Comparison of ENCODE assay signal across 12 mouse cellular contexts in genomic region chr6:6909586-6909985, GRCm38 (mm10). TPM values are rescaled to one million over a fixed set of nuclear protein-coding genes. Genes with fewer than 3 reads are reported as not detected.
DNase-seq lines count a peak whose midpoint lies in the region; TF ChIP-seq lines count a peak whose summit lies in the region.
"Had no signal": no experiment of that assay in that cellular context is flagged by ENCODE, and none has a peak within 500 bp of the region (broad histone marks: within the 10 kb centered on the region; RNA-seq: fewer than 3 reads in every experiment).

No protein-coding gene starts in this region.

- no peaks in the 10 kb centered on the region for H3K79me2 ChIP-seq in myocyte (ENCODE audit: control insufficient read depth, insufficient read depth)

- DNase-seq in heart, adult 11 months = peak; percentile 97
- DNase-seq in heart, embryonic 10.5 days (ENCODE audit: low spot score) = no peak
- DNase-seq in adrenal gland, postnatal 36 days = peak; percentile 43 to 57
- DNase-seq in heart, postnatal 36 days = peak; percentile 71 to 77
- DNase-seq in layer of hippocampus, adult 9-10 months (ENCODE audit: low spot score) = no peak
- DNase-seq in spleen, postnatal 36 days (ENCODE audit: low spot score in 2 of 2) = no peak
- no peak for DNase-seq in frontal cortex, postnatal 14 days (ENCODE audit: low spot score in 2 of 2)
- DNase-seq: liver, embryonic 13.5 days; thymus, postnatal 36 days had no signal

- intact Hi-C loops in heart, postnatal 36 days (cut with DNase I) = no loop called here

- H3K4me3 ChIP-seq in heart, embryonic 10.5 days = no peak overlapping the region
- no peak overlapping the region for H3K4me3 ChIP-seq in myocyte
- H3K4me3 ChIP-seq: erythroblast, embryonic 14.5 days; liver, embryonic 13.5 days had no signal

- 77% methylated on average over 8 of the region's 8 CpGs for WGBS in heart, embryonic 10.5 days

- no peaks in the 10 kb centered on the region for H3K27me3 ChIP-seq in heart, embryonic 10.5 days (ENCODE audit: insufficient read depth, poor library complexity, severe bottlenecking)
- H3K27me3 ChIP-seq in myocyte (ENCODE audit: control insufficient read depth, insufficient read depth, insufficient read length) = no peaks in the 10 kb centered on the region
- H3K27me3 ChIP-seq: liver, embryonic 13.5 days had no signal

- H3K36me3 ChIP-seq in heart, embryonic 10.5 days = no peaks in the 10 kb centered on the region
- no peaks in the 10 kb centered on the region for H3K36me3 ChIP-seq in myocyte (ENCODE audit: control insufficient read depth, insufficient read depth)
- H3K36me3 ChIP-seq: liver, embryonic 13.5 days had no signal

- no peak overlapping the region for H3ac ChIP-seq in myocyte (ENCODE audit: control insufficient read depth, insufficient read length)

- H3K4me1 ChIP-seq in heart, embryonic 10.5 days = no peaks in the 10 kb centered on the region
- H3K4me1 ChIP-seq: liver, embryonic 13.5 days had no signal

- H3K9me3 ChIP-seq in heart, embryonic 10.5 days = no peaks in the 10 kb centered on the region
- H3K9me3 ChIP-seq: liver, embryonic 13.5 days had no signal

- peak overlapping the region; percentile 33 for H3K4me2 ChIP-seq in myocyte (ENCODE audit: low read depth)
- H3K4me2 ChIP-seq: liver, embryonic 13.5 days had no signal

- no peak for TF ChIP-seq POLR2A in myocyte (IDR thresholded peaks at IDR 0.05; ENCODE audit: insufficient read length, low read depth)

- no peak overlapping the region for H3K27ac ChIP-seq in heart, embryonic 10.5 days
- H3K27ac ChIP-seq: liver, embryonic 13.5 days had no signal

TF ChIP-seq in myocyte, 11 proteins besides CTCF, POLR2A, EP300 and RAD21:
- TF ChIP-seq SRF (IDR thresholded peaks at IDR 0.05; ENCODE audit: control insufficient read depth, insufficient read length, low read depth) (no peak), USF1 (IDR thresholded peaks at IDR 0.05; ENCODE audit: low read depth) (no peak), TCF12 (IDR thresholded peaks at IDR 0.05; ENCODE audit: insufficient read depth, poor library complexity, severe bottlenecking) (no peak), REST (IDR thresholded peaks at IDR 0.05; ENCODE audit: insufficient read depth, insufficient read length) (no peak), CEBPB (IDR thresholded peaks at IDR 0.05; ENCODE audit: insufficient read depth, poor library complexity, severe bottlenecking) (no peak), MYOG (IDR thresholded peaks at IDR 0.05; ENCODE audit: control insufficient read depth in 1 of 3, insufficient read depth in 1 of 3, insufficient read length in 2 of 3, low read depth in 2 of 3) (no peak), POLR2AphosphoS2 (IDR thresholded peaks at IDR 0.05; ENCODE audit: insufficient read length, low read depth) (no peak), E2F4 (IDR thresholded peaks at IDR 0.05; ENCODE audit: insufficient read depth) (no peak), TCF3 (IDR thresholded peaks at IDR 0.05; ENCODE audit: insufficient read length, low read depth) (no peak), MAX (IDR thresholded peaks at IDR 0.05; ENCODE audit: low read depth) (no peak), MYOD1 (IDR thresholded peaks at IDR 0.05; ENCODE audit: control insufficient read depth in 1 of 3, insufficient read length in 2 of 3, low read depth in 2 of 3) (no peak)

RNA-seq across cellular contexts. Expression of gene Dlx5, which starts 27.7 kb away (rescaled TPM):
- polyA plus RNA-seq in heart, embryonic 10.5 days (2016; fragmentation: Nextera tagmentation; extraction: Ambion mirVana) = 4.0 and 8.9 TPM in 2 replicates
- under 1 TPM in 1 of 2 experiments, not detected in 1; 0.53 TPM for total RNA-seq in adrenal gland, postnatal 36 days (2021)
- under 1 TPM; 0.19 TPM for total RNA-seq in heart, postnatal 36 days (2021)
- not detected for polyA plus RNA-seq in myocyte (2012; fragmentation: generic; extraction: Trizol)
- total RNA-seq: neutrophil, adult 5-6 weeks had no signal
- polyA plus RNA-seq: erythroblast, embryonic 14.5 days; liver, embryonic 13.5 days had no signal

RNA-seq across cellular contexts. Expression of gene Sdhaf3, which starts 46.2 kb away (rescaled TPM):
- 5.1 and 5.3 TPM in 2 replicates for polyA plus RNA-seq in heart, embryonic 10.5 days (2016; fragmentation: Nextera tagmentation; extraction: Ambion mirVana)
- total RNA-seq in adrenal gland, postnatal 36 days (2021) = 1 to 10 TPM; 4.5 to 6.2 TPM
- 1 to 10 TPM; 3.2 to 4.9 TPM for total RNA-seq in heart, postnatal 36 days (2021)
- polyA plus RNA-seq in myocyte (2012; fragmentation: generic; extraction: Trizol) = 1.9 TPM

RNA-seq across cellular contexts. Expression of gene Dlx6, which starts 46.5 kb away (rescaled TPM):
- polyA plus RNA-seq in heart, embryonic 10.5 days (2016; fragmentation: Nextera tagmentation; extraction: Ambion mirVana) = 0.23 and 0.57 TPM in 2 replicates
- total RNA-seq in adrenal gland, postnatal 36 days (2021) = not detected
- not detected for total RNA-seq in heart, postnatal 36 days (2021)
- polyA plus RNA-seq in myocyte (2012; fragmentation: generic; extraction: Trizol) = not detected
- total RNA-seq: neutrophil, adult 5-6 weeks had no signal
- polyA plus RNA-seq: erythroblast, embryonic 14.5 days; liver, embryonic 13.5 days had no signal

Comparison
In these comparisons a context has a peak if more than half of its experiments do, and no peak if none do; other contexts are left out.
1. DNase-seq: peak in heart, adult 11 months (single experiment), adrenal gland, postnatal 36 days (2 of 2) and heart, postnatal 36 days (2 of 2); none in heart, embryonic 10.5 days (single experiment), layer of hippocampus, adult 9-10 months (single experiment), spleen, postnatal 36 days (0 of 2) and frontal cortex, postnatal 14 days (0 of 2).